Mouse (Mus musculus): ENCODE measurements around the gene Poglut1.

Gene Poglut1

DNA sequence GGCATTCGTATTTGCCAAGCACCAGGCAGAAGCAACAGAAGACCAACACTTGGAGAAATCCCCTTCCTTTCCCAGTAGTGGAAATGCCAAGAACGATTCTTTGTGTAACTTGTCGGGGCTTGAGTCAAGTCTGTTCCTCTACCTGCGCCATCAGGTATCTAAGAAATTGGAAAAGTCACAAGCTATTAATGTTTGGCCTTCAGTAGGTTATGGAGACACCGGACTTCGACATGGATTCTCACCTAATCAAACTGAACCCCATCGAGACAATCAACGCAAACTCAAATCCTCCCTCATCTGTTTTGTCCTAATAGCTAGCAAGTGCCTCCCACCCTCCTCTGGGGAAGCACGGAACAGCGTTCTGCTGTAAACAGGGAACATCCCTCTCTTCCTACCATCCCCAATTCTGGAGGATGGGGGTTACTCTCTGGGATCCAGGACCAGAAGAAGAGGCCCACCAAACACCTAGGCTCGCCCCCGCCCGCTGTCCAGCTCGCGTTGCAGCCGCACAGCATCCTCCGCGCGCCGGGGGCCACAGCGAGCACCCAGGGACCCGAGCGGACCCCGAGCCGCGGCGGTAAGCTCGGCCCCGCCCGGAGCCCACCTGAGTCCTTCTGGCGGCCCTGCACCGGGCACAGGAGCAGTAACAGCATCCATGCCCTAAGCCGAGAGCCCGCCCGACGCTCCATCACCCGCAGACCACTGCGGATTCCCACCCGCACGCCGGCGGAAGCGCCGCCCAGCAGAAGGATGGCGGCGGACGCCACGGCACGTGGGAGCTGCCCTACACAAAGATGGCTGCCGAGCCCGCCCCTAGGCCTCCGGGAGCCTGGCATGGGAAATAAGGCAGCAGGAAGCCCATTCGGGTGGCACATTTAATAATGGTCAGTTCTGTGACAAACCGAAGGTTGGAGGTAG lies at the start of gene Poglut1:
Gene Poglut1 (minus strand): TSS at position 780 of the 918 bp plus-strand sequence.
- DNase-seq (ENCODE audit: low spot score in 2 of 2) = peak; percentile 82 to 84

DNA sequence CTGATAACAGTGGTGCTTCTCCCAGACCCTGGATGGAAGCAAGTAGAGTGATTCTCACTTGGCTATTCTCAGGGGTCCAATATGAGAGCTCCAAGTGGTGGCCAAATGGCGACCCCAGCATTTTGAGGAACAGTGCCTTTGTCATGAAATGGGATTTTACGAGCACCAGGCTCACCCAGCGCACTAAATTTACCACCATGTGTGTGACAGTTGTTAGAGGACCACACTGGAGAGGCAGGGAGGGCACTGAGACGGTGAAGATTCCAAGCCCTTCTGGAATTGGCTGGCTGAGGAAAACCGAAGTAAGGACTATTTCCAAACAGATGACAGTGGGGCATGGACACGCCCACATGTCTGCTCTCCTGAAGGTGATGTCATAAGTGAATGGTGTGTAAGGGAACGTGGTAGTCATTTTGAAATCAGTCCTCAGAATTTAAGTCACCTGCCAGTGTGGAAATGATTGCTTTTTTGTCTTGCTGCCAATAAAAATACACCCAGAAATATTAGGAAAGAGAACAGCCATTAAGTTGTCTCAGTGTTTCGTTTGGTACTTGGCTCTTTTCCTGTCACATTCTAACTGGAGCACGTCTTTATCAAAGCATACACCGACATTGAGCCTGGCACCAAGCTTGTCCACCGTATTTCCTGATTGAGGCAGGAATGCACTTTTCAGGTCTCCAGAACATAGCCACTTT lies 49.1 kb upstream of the Poglut1 start:
- DNase-seq (ENCODE audit: low spot score in 2 of 2) = no peak

DNA sequence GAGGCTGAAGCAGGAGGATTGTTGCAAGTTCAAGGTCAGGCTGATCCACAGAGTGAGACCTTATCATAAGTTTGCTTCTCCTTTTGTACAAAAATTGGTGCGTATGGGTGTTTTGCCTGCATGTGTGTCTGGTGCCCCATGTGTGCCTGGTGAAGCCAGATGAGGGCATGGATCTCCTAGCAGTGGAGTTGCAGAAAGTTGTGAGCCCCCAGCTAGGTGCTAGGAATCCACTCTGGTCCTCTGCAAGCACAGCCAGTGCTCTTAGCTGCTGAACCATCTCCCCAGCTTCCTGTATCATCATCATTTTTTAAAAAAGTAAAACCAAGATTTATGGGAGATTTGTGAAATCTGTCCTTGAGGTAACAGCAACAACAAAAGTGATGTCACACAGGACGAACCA lies 46.6 kb upstream of the Poglut1 start:
- no peak for DNase-seq (ENCODE audit: low spot score in 2 of 2)

DNA sequence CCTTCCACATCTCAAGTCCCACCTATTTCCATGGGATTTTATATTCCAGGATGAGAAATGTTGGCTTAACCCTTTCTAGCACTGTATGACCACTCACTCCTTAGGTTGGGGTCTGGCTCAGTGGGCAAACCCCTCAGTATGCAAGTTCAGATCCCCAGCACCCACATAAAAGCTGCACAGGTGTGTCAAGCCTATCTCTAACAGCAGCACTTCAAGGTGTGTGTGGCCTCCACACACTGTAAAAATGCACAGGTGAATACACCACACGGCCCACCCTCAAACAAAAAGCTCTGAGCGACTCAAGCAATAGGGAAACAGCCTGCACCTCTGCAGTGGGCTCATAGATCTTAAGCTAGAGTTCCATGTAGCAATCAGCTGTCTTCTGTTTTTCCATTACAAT lies 46.0 kb upstream of the Poglut1 start:
- no peak for DNase-seq (ENCODE audit: low spot score in 2 of 2)

DNA sequence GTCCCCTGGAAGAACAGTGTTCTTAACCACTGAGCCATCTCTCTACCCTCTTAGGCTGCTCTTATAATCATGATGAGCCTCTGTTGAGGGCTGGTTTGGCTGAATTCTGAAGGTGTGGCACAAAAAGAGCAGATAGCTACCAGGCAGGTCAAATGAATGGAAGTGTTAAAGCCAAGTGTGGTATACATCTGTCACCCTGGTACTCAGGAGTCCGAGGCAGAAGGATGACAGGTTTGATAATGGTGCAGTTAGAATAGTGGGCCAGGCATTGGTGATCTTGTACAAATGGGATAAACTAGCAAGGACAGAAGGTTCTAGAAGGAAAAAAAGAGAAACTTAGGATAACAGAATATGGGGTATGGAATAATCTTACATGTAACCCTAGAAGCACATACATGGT lies 44.4 kb upstream of the Poglut1 start:
- DNase-seq (ENCODE audit: low spot score in 2 of 2) = no peak

DNA sequence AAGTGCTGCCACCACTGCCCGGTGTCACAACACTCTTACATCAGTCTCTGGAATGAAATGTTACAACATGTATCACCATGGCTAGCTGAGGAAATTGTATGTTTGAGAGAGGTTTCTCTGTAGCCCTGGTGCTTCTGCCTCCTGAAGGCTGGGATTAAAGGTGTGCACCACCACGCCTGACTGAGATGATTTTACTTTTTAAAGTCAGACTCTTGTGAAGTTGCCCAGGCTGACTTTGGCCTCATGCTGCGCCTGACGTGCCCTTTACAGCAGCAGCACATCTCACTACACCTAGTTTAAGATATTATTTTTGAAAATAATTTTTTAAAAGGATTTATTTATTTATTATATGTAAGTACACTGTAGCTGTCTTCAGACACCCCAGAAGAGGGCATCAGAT lies 42.9 kb upstream of the Poglut1 start:
- no peak for DNase-seq (ENCODE audit: low spot score in 2 of 2)

DNA sequence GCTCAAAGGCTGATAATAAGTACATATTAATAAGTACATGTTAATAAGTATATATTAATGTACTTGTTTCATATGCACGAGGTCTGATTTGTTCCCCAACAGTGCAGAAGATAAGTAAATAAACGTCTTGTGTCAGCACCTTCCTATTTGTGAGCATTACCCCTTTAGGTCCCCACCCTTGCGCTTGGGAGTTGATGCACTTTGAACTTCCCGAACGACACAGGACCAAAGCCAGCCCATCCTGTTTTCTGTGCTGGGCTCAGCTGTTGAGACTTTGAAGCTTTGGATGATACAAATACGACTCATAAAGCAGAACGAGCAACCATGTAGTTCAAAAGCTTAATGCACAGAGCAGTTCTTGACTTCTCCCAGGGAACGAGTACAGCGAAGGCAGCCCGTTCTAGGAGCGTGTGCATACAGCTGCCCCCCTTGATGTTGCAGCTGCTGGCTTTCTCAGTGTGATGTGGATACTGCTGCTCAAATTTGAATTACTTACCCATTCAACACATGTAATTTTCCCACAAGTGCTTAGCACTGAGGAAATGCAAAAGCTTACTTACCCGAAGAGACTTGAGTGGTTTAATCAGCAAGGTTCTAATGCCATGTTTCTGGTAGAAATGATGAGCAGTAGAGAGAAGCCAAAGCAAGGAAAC lies 42.1 kb upstream of the Poglut1 start:
- DNase-seq (ENCODE audit: low spot score in 2 of 2) = no peak

DNA sequence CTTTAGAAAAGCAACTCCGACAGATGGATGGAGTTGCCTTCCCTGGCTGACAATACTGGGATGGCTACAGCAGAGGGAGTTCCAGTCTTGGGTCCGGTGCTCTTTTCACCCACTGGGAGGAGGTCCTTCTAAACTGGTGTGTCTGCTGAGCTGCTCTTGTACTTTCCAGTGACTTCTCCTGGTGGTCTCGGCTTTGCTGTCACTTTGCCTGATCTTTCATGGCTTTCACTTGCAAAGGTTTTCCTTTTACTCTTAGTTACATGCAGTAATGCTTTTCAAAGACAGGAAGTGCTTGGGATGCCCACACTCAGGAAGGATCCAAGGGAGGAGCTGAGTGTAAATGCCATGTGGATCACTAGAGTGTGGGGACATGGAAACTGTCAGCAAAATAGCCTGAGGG lies 41.4 kb upstream of the Poglut1 start:
- DNase-seq (ENCODE audit: low spot score in 2 of 2) = no peak

DNA sequence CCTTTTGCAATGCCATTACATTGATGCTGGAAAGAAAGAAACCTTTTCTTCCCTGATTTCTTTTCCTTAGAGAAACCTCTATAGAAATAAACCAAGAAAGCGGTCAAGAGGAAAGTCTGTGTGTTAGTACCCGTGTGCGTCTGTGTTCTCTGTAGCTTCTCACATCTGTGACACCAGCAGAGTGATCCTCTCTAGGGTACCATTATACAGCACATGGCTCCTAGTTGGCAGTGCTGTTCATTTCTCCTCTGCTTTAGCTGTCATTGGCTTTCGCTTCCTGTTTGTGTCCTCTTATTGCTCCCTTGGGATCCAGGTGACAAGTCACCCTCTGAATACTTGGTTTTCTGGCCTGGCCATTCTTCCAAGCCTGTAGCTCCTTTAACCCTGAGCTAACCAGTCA lies 37.5 kb upstream of the Poglut1 start:
- no peak for DNase-seq (ENCODE audit: low spot score in 2 of 2)

DNA sequence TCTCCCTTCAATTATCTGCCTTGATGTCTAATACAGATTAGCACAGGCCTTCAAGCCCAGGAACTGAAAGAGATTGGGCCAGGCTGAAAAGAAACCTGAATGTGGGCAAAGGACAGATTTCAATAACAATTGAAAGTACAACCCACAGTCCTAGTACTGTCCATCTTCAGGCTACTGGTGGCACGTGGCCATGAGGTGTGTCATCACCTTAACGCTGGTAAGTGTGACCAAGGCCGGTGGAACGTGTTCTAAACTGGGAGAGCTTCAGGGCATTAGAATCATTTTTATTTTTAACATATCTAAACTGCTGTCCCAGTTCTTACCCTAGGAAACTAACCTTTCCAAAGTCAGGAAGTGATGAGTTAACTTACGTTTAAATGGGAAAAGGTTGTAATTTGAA lies 37.1 kb upstream of the Poglut1 start:
- no peak for DNase-seq (ENCODE audit: low spot score in 2 of 2)

DNA sequence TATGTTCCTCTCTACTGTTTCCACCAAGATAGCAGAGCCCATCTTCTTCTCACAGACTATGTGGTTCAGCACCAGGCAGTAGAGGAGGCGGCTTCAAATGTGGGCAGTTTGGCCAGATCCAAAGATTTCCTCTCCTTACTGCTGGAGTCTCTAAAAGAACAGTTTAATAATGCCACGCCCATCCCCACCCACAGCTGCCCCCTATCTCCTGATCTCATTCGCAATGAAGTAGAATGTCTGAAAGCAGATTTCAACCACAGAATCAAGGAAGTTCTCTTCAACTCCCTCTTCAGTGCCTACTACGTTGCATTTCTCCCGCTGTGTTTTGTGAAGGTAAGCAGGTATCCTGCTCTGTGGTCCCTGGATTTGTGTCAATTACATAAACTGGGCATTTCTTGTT lies 35.1 kb upstream of the Poglut1 start:
- no peak for DNase-seq (ENCODE audit: low spot score in 2 of 2)

DNA sequence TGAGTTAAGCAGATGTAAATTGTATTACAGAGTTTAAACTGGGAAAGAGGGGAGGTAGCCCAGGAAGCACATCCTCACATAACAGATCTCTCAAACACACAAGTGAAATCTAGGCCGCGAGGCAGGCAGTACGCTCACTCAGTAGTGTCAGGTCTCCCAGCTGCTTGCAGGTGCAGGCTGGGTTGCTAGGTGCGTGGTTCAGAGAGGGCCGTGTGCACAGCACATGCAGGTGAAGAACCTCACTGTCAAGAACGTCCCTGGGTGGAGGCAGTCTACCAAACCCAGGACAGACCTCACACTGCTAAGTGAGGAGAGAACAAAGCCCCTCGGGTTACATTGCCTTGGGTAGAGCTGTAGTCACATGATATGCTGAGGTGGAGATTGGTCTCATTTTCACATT lies 34.7 kb upstream of the Poglut1 start:
- no peak for DNase-seq (ENCODE audit: low spot score in 2 of 2)

DNA sequence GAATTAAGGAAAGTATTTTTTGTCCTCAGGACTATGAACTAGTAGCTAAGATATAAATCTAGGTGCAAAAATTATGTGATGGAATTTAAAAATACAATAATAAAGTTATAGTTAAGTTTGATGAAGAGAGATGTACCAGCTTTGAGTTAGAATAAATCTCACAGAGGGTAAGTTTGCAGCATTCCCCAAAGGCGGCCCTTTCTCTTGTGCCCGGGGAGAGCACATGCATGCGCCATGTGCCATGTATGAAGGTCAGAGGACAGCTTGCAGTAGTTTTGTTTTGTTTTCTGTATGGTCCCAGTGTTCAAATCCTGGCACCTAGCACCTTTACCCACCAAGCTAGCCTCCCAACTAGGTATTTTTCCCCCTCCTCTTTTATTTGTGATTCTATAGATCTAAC lies 21.4 kb upstream of the Poglut1 start:
- no peak for DNase-seq (ENCODE audit: low spot score in 2 of 2)

DNA sequence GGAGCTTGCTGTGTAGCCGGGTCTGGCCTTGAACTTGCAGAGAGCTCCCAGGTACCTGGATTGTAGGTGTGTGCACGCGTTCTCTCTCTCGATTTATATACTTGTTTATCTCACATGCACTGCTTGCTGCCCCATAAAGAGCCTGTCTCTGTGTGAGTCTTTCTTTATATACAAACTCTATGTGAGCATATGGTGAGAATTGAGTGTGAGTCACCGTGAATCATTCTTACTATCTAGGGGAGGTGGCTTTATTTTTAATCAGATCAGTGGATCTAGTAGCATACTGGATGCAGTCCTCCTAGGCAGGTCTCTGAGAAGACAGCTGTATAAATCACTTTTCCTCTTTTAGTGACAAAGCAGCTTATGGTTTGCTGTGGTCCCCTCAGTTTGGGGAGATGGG lies 18.1 kb upstream of the Poglut1 start:
- DNase-seq (ENCODE audit: low spot score in 2 of 2) = peak in 1 of 2 experiments; percentile 37

DNA sequence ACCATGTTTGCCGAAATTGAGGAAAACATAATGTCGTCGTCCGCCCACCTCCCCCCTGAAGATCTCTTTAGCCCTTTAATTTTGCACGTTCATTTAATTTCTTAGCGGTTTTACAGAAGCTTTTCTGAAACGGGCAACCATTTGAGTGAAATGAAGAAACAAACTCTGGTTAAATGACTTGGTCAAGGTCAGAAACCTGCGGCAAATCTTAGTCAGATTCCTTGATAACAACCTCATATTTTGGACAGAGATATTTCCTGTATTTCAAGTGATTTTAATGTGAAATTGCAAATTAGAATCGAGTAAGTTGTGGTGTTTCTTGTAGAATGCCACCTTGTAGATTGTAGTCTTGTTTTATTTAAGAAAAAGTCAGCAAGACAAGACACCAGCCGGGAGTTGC lies 13.5 kb upstream of the Poglut1 start:
- no peak for DNase-seq (ENCODE audit: low spot score in 2 of 2)

DNA sequence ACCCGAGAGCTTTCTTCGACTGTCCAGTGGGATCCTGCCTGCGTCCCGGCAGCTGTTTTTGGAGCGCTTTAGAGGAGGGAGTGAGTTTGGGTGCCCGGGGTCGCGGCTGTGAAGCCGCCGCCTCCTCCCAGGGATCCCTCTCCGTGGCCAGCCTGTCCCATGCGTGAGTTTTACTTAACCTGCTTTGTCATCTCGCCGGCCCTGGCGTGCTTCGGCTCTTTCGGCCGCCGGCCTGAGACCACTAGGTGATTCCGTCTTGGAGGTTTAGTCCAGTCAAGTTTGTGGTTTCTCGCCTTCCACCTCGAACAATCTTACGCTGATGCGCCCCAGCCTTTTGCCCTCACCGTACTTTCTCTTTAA lies 12.9 kb upstream of the Poglut1 start:
- DNase-seq (ENCODE audit: low spot score in 2 of 2) = no peak

DNA sequence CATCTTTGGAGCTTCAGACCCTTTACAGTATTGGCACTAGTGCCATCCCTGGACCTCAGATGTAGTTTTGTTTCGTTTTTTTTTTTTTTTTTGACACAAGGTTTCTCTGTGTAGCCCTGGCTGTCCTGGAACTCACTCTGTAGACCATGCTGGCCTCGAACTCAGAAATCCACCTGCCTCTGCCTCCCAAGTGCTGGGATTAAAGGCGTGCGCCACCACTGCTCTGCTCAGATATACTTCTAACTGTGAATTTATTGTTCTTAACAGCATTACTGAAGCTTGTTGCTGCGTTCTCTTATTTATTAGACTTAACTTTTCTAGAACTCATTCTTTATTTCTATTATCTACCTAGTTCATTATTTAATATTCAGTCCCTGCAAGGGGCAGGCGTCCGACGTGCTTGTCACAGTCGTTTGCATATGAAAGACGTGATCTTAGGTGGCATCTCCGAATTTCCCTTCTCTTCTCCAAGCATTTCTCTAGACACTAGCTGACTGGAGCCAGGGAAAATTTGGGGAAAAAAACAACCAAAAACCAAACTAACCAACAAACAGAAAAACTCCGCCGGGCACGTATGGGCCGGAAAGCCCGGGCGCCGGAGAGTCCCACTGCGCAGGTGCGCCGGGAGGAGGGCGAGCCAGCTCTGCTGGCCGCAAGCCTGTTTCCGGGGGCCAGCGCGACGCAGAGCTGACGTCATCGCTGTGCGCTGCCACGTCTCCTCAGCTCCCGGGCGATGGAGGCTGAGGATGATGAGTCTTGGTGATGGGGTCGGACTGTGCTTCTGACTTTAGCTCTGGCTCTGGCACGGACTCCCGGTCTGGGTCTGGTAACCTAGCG lies 12.3 kb upstream of the Poglut1 start:
- DNase-seq (ENCODE audit: low spot score in 2 of 2) = peak; percentile 96 to 98

DNA sequence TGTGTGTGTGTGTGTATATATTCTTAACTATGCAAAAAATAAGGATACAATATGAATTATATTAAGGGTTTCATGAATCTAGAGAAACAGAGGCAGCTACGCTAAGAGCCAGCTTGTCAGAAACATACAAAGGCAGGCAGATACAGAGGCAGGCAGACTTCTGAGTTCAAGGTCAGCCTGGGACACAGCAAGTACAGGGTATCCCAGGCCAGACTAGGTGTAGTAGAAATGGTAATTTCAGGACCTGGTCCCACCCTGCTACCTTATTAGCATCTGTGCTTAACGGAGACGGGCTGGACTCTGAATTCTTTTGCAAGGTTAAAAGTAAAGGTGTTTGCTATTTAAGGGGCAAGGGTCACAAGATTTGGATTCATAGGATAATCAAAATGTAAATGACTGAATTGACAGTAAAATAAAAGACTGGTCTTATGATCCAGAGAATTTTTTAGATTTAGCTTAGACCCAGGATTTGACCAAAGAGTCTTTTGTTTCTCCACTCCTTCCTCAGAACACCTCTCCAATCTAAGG lies 8.2 kb upstream of the Poglut1 start, which contains the start of gene Tmem39a:
Gene Tmem39a (plus strand): TSS at position 478 of the 528 bp plus-strand sequence.
- no peak for DNase-seq (ENCODE audit: low spot score in 2 of 2)

DNA sequence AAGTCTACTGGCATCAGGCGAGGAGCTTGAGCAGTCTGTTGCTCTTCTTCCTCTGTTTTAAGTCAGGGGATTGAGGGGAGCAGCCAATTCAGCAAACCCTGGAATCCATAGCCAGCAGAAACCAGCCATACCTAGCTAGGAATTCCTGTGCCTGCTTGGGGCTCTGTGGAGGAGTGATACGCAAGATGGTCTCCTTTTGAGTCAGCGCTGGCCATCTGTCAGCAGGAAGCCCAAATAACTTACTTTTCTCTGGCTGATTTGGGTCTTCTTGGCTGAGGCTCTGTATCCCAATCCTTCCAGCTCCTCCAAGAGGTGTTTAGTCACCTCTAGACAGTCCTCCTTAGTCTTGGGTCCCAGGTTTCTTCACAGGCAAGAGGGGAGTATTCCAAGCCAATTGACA lies 5.9 kb upstream of the Poglut1 start:
- DNase-seq (ENCODE audit: low spot score in 2 of 2) = no peak

DNA sequence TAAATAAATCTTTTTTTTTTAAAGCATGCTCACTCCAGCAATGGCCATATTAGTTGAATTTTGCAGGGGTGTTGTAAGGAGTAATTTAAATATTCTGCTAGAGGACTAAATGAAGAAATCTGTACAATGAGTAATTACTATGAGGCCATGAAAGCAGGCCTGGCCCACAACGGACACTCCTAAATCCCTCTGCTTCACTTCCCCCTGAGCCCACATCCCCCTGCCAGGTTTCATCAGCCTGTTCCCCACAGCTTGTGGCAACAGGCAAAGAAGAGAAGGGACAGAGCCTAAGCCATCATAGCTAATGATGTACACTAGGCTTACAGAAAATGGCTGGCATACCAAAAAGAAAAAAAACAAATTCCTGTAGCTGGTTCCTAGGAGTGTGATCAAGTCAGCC lies 2.1 kb downstream of the Poglut1 start:
- DNase-seq (ENCODE audit: low spot score in 2 of 2) = no peak

DNA sequence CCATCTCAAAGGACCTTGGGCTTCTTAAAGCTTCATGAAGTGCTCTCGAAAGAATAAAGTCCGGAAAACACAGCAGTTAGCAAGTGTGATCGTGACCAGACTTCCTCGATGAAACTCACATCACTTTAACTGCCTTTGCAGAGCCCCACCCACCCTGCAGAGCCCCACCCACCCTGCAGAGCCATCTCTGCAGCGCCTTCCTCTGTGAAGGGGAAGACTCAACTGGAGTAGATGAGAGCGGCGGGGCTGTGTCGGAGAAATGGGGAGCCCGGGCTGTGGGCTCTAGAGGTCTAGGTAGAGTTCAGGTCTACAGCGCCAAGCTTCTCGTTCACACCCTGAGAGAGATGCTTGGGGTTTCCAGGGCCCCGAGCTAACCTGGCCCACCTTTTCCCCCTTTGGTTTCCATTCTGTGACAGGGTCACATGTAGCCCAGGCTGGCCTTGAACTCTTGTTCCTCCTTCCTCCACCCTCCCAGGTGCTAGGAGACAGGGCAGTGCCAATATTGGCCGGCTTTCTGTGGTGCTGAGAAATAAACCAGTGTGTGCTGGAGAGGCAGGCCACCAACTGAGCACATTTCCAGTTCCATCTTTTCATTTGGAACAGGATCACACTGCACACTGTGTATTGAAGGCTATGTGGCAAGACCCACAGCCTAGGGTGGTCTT lies 11.2 kb downstream of the Poglut1 start:
- DNase-seq (ENCODE audit: low spot score in 2 of 2) = no peak
